ENCODE assay signal across 36 mouse cellular contexts in the genomic region with DNA sequence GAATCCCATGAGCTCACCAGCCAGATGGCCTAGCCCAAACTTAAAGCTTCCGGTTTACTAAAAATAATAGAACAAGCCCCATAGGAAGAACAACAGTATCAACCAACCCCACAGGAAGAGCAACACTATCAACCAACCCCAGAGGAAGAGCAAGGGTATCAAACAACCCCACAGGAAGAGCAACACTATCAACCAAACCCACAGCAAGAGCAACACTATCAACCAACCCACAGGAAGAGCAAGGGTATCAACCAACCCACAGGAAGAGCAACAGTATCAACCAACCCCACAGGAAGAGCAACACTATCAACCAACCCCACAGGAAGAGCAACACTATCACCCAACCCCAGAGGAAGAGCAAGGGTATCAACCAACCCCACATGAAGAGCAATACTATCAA. TPM values are rescaled to one million over a fixed set of nuclear protein-coding genes. Genes with fewer than 3 reads are reported as not detected.
"Had no signal": no experiment of that assay in that cellular context is flagged by ENCODE, and none has a peak within 500 bp of the region (broad histone marks: within the 10 kb centered on the region; RNA-seq: fewer than 3 reads in every experiment).

No protein-coding gene starts in this region.

- H3K4me1 ChIP-seq: hindbrain, embryonic 10.5 days; hindbrain, embryonic 12.5 days; intestine, embryonic 15.5 days; limb, embryonic 10.5 days; limb, embryonic 12.5 days had no signal

- H3K27ac ChIP-seq: gastrocnemius, adult 2 months; heart, adult 2 months; hindbrain, embryonic 10.5 days; hindbrain, embryonic 12.5 days; hindbrain, embryonic 14.5 days; intestine, embryonic 15.5 days; layer of hippocampus, adult 2 months; left cerebral cortex, adult 2 months; limb, embryonic 10.5 days; limb, embryonic 12.5 days had no signal

- ATAC-seq: hindbrain, embryonic 16.5 days; intestine, embryonic 15.5 days; intestine, postnatal 0 days had no signal

- H3K9me3 ChIP-seq: hindbrain, embryonic 10.5 days; hindbrain, embryonic 12.5 days; intestine, embryonic 15.5 days; limb, embryonic 10.5 days; limb, embryonic 12.5 days had no signal

- H3K36me3 ChIP-seq: hindbrain, embryonic 10.5 days; hindbrain, embryonic 12.5 days; intestine, embryonic 15.5 days; limb, embryonic 10.5 days; limb, embryonic 12.5 days had no signal

- H3K27me3 ChIP-seq: hindbrain, embryonic 12.5 days; intestine, embryonic 15.5 days; limb, embryonic 12.5 days had no signal

- DNase-seq: gastrocnemius, adult 2 months; gastrocnemius, postnatal 10 days; gastrocnemius, postnatal 25 days; heart, adult 2 months; heart, postnatal 10 days; heart, postnatal 4 days; kidney, adult 18-20 months; kidney, adult 8-10 months; kidney, postnatal 10 days; kidney, postnatal 25 days; kidney, postnatal 4 days; liver had no signal

- H3K4me3 ChIP-seq: gastrocnemius, adult 2 months; heart, adult 2 months; hindbrain, embryonic 10.5 days; hindbrain, embryonic 12.5 days; intestine, embryonic 15.5 days; layer of hippocampus, adult 2 months; left cerebral cortex, adult 2 months; limb, embryonic 10.5 days; limb, embryonic 12.5 days had no signal

- H3K9ac ChIP-seq: hindbrain, embryonic 12.5 days; hindbrain, embryonic 14.5 days; intestine, embryonic 15.5 days; limb, embryonic 12.5 days had no signal

- H3K4me2 ChIP-seq: heart, embryonic 11.5 days; hindbrain, embryonic 12.5 days; hindbrain, embryonic 14.5 days; intestine, embryonic 15.5 days; limb, embryonic 12.5 days; liver, embryonic 11.5 days had no signal

RNA-seq across cellular contexts. Expression of a gene that starts 59.0 kb away (rescaled TPM):
- total RNA-seq: gastrocnemius, adult 2 months; gastrocnemius, postnatal 4 days; granulocyte monocyte progenitor cell, adult 5-6 weeks; heart, adult 2 months; heart, postnatal 10 days; heart, postnatal 25 days; heart, postnatal 4 days; layer of hippocampus, adult 2 months; layer of hippocampus, postnatal 10 days; layer of hippocampus, postnatal 25 days; left cerebral cortex, adult 2 months; left cerebral cortex, postnatal 14 days; left cerebral cortex, postnatal 36 days had no signal
- polyA plus RNA-seq: frontal cortex, adult 2 months; heart, adult 2 months; heart, embryonic 11.5 days; heart, embryonic 14.5 days; heart, embryonic 16.5 days; hindbrain, embryonic 10.5 days; hindbrain, embryonic 12.5 days; hindbrain, embryonic 14.5 days; hindbrain, embryonic 16.5 days; kidney, embryonic 14.5 days; limb, embryonic 10.5 days; limb, embryonic 12.5 days; limb, embryonic 14.5 days; liver, embryonic 11.5 days had no signal
